Mouse (Mus musculus): Measurements from ENCODE around the gene Elovl3. TPM values are rescaled to one million over a fixed set of nuclear protein-coding genes. Genes with fewer than 3 reads are reported as not detected.

Gene Elovl3
- polyA plus RNA-seq (2017; shearing (Covaris generic)) = not detected

GRCm38 (mm10) chr19:46131694-46132525 is at the start of gene Elovl3:
TSS of gene Elovl3 (plus strand) at chr19:46131897.

GRCm38 (mm10) chr19:46147511-46148371 is 16.0 kb downstream of the Elovl3 start, which contains the start of gene Pitx3:
TSS of gene Pitx3 (minus strand) at chr19:46148326.

GRCm38 (mm10) chr19:46152127-46152803 is 20.6 kb downstream of the Elovl3 start, which contains the start of gene Gbf1:
TSS of gene Gbf1 (plus strand) at chr19:46152509.

Other genes with a start within 250 kb of the Elovl3 start
- gene Armh3, start 133.4 kb upstream of the Elovl3 start, polyA plus RNA-seq (2017; shearing (Covaris generic)) = 10.4 TPM
- 9.2 TPM for gene Hps6, start 128.4 kb upstream of the Elovl3 start, polyA plus RNA-seq (2017; shearing (Covaris generic))
- 60.0 TPM for gene Pprc1, start 87.0 kb upstream of the Elovl3 start, polyA plus RNA-seq (2017; shearing (Covaris generic))
- gene Ldb1, start 86.7 kb upstream of the Elovl3 start, polyA plus RNA-seq (2017; shearing (Covaris generic)) = 254 TPM
- gene Nolc1, start 56.0 kb upstream of the Elovl3 start, polyA plus RNA-seq (2017; shearing (Covaris generic)) = 84.9 TPM
- gene Pitx3, start 16.4 kb downstream of the Elovl3 start, polyA plus RNA-seq (2017; shearing (Covaris generic)) = not detected
- gene Gbf1, start 20.6 kb downstream of the Elovl3 start, polyA plus RNA-seq (2017; shearing (Covaris generic)) = 63.0 TPM
- gene Nfkb2, start 172.4 kb downstream of the Elovl3 start, polyA plus RNA-seq (2017; shearing (Covaris generic)) = 341 TPM
- 12.3 TPM for gene Psd, start 195.3 kb downstream of the Elovl3 start, polyA plus RNA-seq (2017; shearing (Covaris generic))
- gene Fbxl15, start 196.3 kb downstream of the Elovl3 start, polyA plus RNA-seq (2017; shearing (Covaris generic)) = 12.4 TPM
- gene Cuedc2, start 206.8 kb downstream of the Elovl3 start, polyA plus RNA-seq (2017; shearing (Covaris generic)) = 21.5 TPM
- 10.7 TPM for gene Mfsd13a, start 209.2 kb downstream of the Elovl3 start, polyA plus RNA-seq (2017; shearing (Covaris generic))
- not detected for gene 2310034G01Rik, start 218.4 kb downstream of the Elovl3 start, polyA plus RNA-seq (2017; shearing (Covaris generic))